12 mouse cellular contexts compared by ENCODE assay signal in the genomic region with DNA sequence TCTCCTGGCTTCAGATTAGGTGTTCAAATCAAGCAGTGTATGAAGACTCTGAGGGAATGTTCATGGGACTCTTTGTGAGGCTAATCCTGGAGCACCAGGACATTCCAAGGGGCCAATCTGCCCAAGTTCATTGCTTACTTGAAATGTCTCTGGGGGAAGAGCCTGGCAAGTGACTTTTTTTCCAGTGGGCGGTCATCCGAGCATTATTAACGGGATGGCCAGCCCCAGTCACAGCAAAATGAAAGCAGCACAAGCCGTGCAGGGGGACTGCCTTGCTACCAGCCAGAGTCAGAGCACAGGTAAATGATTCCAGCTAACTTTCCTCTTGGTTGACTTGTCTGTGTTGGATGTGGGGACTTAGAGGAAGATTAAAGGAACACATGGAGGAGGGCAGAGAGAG.
DNase-seq lines count a peak whose midpoint lies in the region; ATAC-seq and TF ChIP-seq lines count a peak whose summit lies in the region.
"Had no signal": no experiment of that assay in that cellular context is flagged by ENCODE, and none has a peak within 500 bp of the region (broad histone marks: within the 10 kb centered on the region; RNA-seq: fewer than 3 reads in every experiment).

No protein-coding gene starts in this region.

- no peak overlapping the region for H3K27ac ChIP-seq in heart, postnatal 0 days (ENCODE audit: low read depth)
- H3K27ac ChIP-seq in limb, embryonic 15.5 days: peak overlapping the region; percentile 2; the same call in 1 of the 2 replicates
- H3K27ac ChIP-seq: hindbrain, embryonic 15.5 days; liver, embryonic 13.5 days had no signal

- TF ChIP-seq POLR2A in brain, embryonic 14.5 days (IDR thresholded peaks at IDR 0.05; ENCODE audit: borderline replicate concordance, extremely low read depth, insufficient read depth, insufficient read length, poor library complexity, severe bottlenecking): no peak

- no peaks in the 10 kb centered on the region for H3K36me3 ChIP-seq in heart, postnatal 0 days (replicated peaks; ENCODE audit: control insufficient read depth, insufficient read depth, low read length)
- H3K36me3 ChIP-seq in limb, embryonic 15.5 days: no peaks in the 10 kb centered on the region
- H3K36me3 ChIP-seq: hindbrain, embryonic 15.5 days; liver, embryonic 13.5 days had no signal

- H3K4me1 ChIP-seq in heart, postnatal 0 days (ENCODE audit: control insufficient read depth, insufficient read depth): no peaks in the 10 kb centered on the region
- peaks cover 6% of the 10 kb centered on the region; the same call in 1 of the 2 replicates for H3K4me1 ChIP-seq in limb, embryonic 15.5 days
- H3K4me1 ChIP-seq: hindbrain, embryonic 15.5 days; liver, embryonic 13.5 days had no signal

- H3K4me3 ChIP-seq in heart, postnatal 0 days (ENCODE audit: low read depth, low read length): no peak overlapping the region
- no peak overlapping the region for H3K4me3 ChIP-seq in limb, embryonic 15.5 days
- H3K4me3 ChIP-seq: hindbrain, embryonic 15.5 days; liver, embryonic 13.5 days had no signal

- TF ChIP-seq CTCF in heart, postnatal 0 days (IDR thresholded peaks at IDR 0.05; ENCODE audit: low read depth): no peak
- no peak for TF ChIP-seq CTCF in brain, embryonic 14.5 days (IDR thresholded peaks at IDR 0.05; ENCODE audit: borderline replicate concordance, extremely low read depth, insufficient read depth, insufficient read length)

- DNase-seq in heart, postnatal 0 days (ENCODE audit: low spot score): no peak
- no peak for DNase-seq in heart, adult 9 months (ENCODE audit: low spot score in 2 of 2)
- peak; percentile 22 for DNase-seq in brain, embryonic 14.5 days (ENCODE audit: low read depth)
- DNase-seq in kidney, adult 9 months: peak; percentile 23
- DNase-seq in ovary, postnatal 14 days (ENCODE audit: low spot score): no peak
- DNase-seq: liver, embryonic 13.5 days; lung, postnatal 36 days; thymus, postnatal 36 days had no signal

- 0 out of 2 replicates have a peak overlapping the region, but pooled peaks have one; percentile 9 for H3K4me2 ChIP-seq in heart, postnatal 0 days (ENCODE audit: low read depth, low read length)
- H3K4me2 ChIP-seq in limb, embryonic 15.5 days: peak overlapping the region; percentile 17; the same call in 1 of the 2 replicates
- H3K4me2 ChIP-seq: hindbrain, embryonic 15.5 days; liver, embryonic 13.5 days had no signal

- ATAC-seq in heart, postnatal 0 days (ENCODE audit: insufficient read depth, low read depth): no peak
- ATAC-seq in limb, embryonic 15.5 days (ENCODE audit: insufficient number of reproducible peaks, low FRiP score, low TSS enrichment, low read depth): no peak
- ATAC-seq in megakaryocyte-erythroid progenitor cell, adult 5-6 weeks (replicated peaks; ENCODE audit: low FRiP score, low TSS enrichment, poor library complexity, severe bottlenecking): no peak
- ATAC-seq: forebrain, embryonic 14.5 days had no signal

- 77% methylated on average over 4 of the region's 4 CpGs for WGBS in heart, postnatal 0 days
- 34% methylated on average over 4 of the region's 4 CpGs for WGBS in limb, embryonic 15.5 days

- H3K9ac ChIP-seq in heart, postnatal 0 days (replicated peaks; ENCODE audit: low read depth, low read length): no peak overlapping the region
- no peak overlapping the region for H3K9ac ChIP-seq in limb, embryonic 15.5 days
- H3K9ac ChIP-seq: hindbrain, embryonic 15.5 days; liver, embryonic 13.5 days had no signal

- TF ChIP-seq EP300 in heart, postnatal 0 days (IDR thresholded peaks at IDR 0.05; ENCODE audit: low read depth): no peak

- H3K9me3 ChIP-seq in heart, postnatal 0 days (replicated peaks; ENCODE audit: control insufficient read depth, low read length): no peaks in the 10 kb centered on the region
- H3K9me3 ChIP-seq in limb, embryonic 15.5 days: no peaks in the 10 kb centered on the region
- H3K9me3 ChIP-seq: hindbrain, embryonic 15.5 days; liver, embryonic 13.5 days had no signal

- no peaks in the 10 kb centered on the region for H3K27me3 ChIP-seq in heart, postnatal 0 days (ENCODE audit: control insufficient read depth, insufficient read depth, low read length)
- H3K27me3 ChIP-seq in limb, embryonic 15.5 days: no peaks in the 10 kb centered on the region
- H3K27me3 ChIP-seq: liver, embryonic 13.5 days had no signal

Comparison
In these comparisons a context has a peak if more than half of its experiments do, and no peak if none do; other contexts are left out.
1. DNase-seq: peak in brain, embryonic 14.5 days (single experiment) and kidney, adult 9 months (single experiment); none in heart, postnatal 0 days (single experiment), heart, adult 9 months (0 of 2) and ovary, postnatal 14 days (single experiment).